ENCODE assay signal across 25 mouse cellular contexts in genomic region chr8:13694735-13695134, GRCm38 (mm10). TPM values are rescaled to one million over a fixed set of nuclear protein-coding genes. Genes with fewer than 3 reads are reported as not detected.
DNase-seq lines count a peak whose midpoint lies in the region; ATAC-seq and TF ChIP-seq lines count a peak whose summit lies in the region.
"Had no signal": no experiment of that assay in that cellular context is flagged by ENCODE, and none has a peak within 500 bp of the region (broad histone marks: within the 10 kb centered on the region; RNA-seq: fewer than 3 reads in every experiment).

No protein-coding gene starts in this region.

- intact Hi-C loops in gastrocnemius, adult 2 months (cut with DNase I) = no loop called here

- no peaks in the 10 kb centered on the region; the same call in 1 of the 2 replicates for H3K4me1 ChIP-seq in stomach, embryonic 15.5 days
- H3K4me1 ChIP-seq: embryonic facial prominence, embryonic 15.5 days had no signal

- peak; percentile 61 for ATAC-seq in stomach, embryonic 15.5 days (ENCODE audit: insufficient read depth, low FRiP score, low read depth)
- ATAC-seq: activated CD4-positive, CD25-positive, alpha-beta regulatory T cell, adult 4 months; forebrain, embryonic 14.5 days; midbrain, embryonic 16.5 days had no signal

- H3K9ac ChIP-seq in stomach, embryonic 15.5 days = no peak overlapping the region
- H3K9ac ChIP-seq: embryonic facial prominence, embryonic 15.5 days; hindbrain, embryonic 12.5 days had no signal

- no peaks in the 10 kb centered on the region for H3K9me3 ChIP-seq in stomach, embryonic 15.5 days
- H3K9me3 ChIP-seq: embryonic facial prominence, embryonic 15.5 days; hindbrain, embryonic 12.5 days had no signal

- peak overlapping the region; percentile 0; the same call in 1 of the 2 replicates for H3K4me2 ChIP-seq in stomach, embryonic 15.5 days
- H3K4me2 ChIP-seq: embryonic facial prominence, embryonic 15.5 days; hindbrain, embryonic 12.5 days had no signal

- WGBS in stomach, embryonic 15.5 days = 39% methylated on average over 12 of the region's 12 CpGs

- H3K36me3 ChIP-seq in stomach, embryonic 15.5 days = no peaks in the 10 kb centered on the region
- H3K36me3 ChIP-seq: embryonic facial prominence, embryonic 15.5 days; hindbrain, embryonic 12.5 days had no signal

- TF ChIP-seq CTCF in gastrocnemius, adult 2 months (IDR thresholded peaks at IDR 0.05) = no peak

- H3K27ac ChIP-seq in gastrocnemius, adult 2 months = no peak overlapping the region
- no peak overlapping the region for H3K27ac ChIP-seq in stomach, embryonic 15.5 days
- H3K27ac ChIP-seq: embryonic facial prominence, embryonic 15.5 days; macrophage had no signal

- DNase-seq in cerebellum, adult 11-12 months = peak; percentile 11
- no peak for DNase-seq in cerebellum, adult 11 months
- peak; percentile 0 for DNase-seq in gastrocnemius, postnatal 25 days
- DNase-seq in gastrocnemius, adult 2 months = no peak
- peak; percentile 63 for DNase-seq in brain, adult 2 months (ENCODE audit: low read depth, low spot score)
- DNase-seq in layer of hippocampus, adult 9-10 months (ENCODE audit: low spot score) = no peak
- DNase-seq: adrenal gland, adult 8-10 months; cerebellum, postnatal 14 days; embryo, embryonic 11 days; gastrocnemius, postnatal 14 days; kidney, adult 8-10 months; thymus, postnatal 14 days had no signal

- no peaks in the 10 kb centered on the region for H3K27me3 ChIP-seq in stomach, embryonic 15.5 days (replicated peaks)
- H3K27me3 ChIP-seq: embryonic facial prominence, embryonic 15.5 days; hindbrain, embryonic 12.5 days had no signal

- no peak overlapping the region for H3K4me3 ChIP-seq in gastrocnemius, adult 2 months
- no peak overlapping the region for H3K4me3 ChIP-seq in stomach, embryonic 15.5 days (replicated peaks)
- H3K4me3 ChIP-seq: embryonic facial prominence, embryonic 15.5 days; hindbrain, embryonic 12.5 days had no signal

RNA-seq across cellular contexts. Expression of gene Cfap97d2, which starts 11.0 kb away (rescaled TPM):
- not detected for total RNA-seq in gastrocnemius, postnatal 25 days (2021)
- total RNA-seq in gastrocnemius, adult 2 months (2021) = not detected
- polyA plus RNA-seq in stomach, embryonic 15.5 days (2015; fragmentation: Nextera tagmentation; extraction: Ambion mirVana) = not detected in 2 replicates
- total RNA-seq: gastrocnemius, postnatal 14 days; heart, adult 8-10 months; heart, postnatal 25 days; liver, adult 2 months had no signal
- polyA plus RNA-seq: activated CD4-positive, CD25-positive, alpha-beta regulatory T cell, adult 4 months; heart, embryonic 14.5 days; limb, embryonic 11.5 days; liver, adult 2 months; liver, embryonic 16.5 days; macrophage had no signal

RNA-seq across cellular contexts. Expression of gene Rasa3, which starts 17.3 kb away (rescaled TPM):
- total RNA-seq in gastrocnemius, postnatal 25 days (2021) = 1 to 10 TPM; 8.4 to 9.4 TPM
- 10 to 100 TPM in 1 of 2 experiments, 1 to 10 TPM in 1; 5.9 to 10.5 TPM for total RNA-seq in gastrocnemius, adult 2 months (2021)
- 26.0 and 27.0 TPM in 2 replicates for polyA plus RNA-seq in stomach, embryonic 15.5 days (2015; fragmentation: Nextera tagmentation; extraction: Ambion mirVana)

Comparison
In these comparisons a context has a peak if more than half of its experiments do, and no peak if none do; other contexts are left out.
1. DNase-seq: peak in cerebellum, adult 11-12 months (single experiment), gastrocnemius, postnatal 25 days (single experiment) and brain, adult 2 months (single experiment); none in cerebellum, adult 11 months (single experiment), gastrocnemius, adult 2 months (single experiment) and layer of hippocampus, adult 9-10 months (single experiment).